Mouse (Mus musculus): ENCODE results near the gene Zcchc2.

DNA sequence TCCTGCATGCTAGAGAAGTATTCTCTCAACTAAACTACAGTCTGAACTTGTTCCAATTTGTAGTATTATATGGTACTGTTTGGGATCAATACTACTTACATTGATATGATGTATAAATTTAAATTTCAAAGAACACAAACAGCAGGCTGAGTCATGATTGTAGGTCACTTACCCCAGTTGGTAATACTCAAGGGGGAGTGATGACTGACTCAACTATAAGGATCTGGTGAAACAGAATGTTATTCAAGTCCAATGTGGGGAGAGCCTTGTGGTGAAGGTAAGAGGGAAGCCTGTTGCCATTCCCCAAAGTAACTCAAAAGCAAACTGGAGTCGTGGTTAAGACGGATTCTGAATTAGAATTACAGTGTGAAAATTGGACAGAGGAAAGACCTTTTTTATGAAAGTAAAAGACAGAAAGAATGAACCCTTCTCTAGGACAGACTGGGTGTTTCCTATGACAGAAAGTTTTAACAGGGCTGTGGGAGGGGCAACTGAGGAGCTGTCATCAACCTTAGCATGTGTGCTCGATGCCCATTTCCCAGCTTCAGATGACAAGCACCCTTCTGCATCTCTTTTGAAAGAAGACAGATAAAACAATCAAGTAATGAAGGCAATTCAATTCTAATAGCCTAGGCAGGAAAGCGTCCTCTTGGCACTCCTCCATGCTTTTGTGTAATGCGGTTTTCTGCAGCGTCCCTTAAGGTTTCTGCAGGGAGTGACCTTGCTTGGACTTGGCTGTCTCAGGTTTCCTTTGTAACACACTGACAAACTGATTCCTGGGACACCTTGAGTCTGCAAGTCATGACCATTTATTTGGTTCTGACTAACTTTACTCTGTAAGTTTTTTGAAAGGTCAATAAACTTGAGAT is 7.5 kb upstream of the Zcchc2 start:
- no peak for TF ChIP-seq CTCF (IDR thresholded peaks at IDR 0.05; ENCODE audit: borderline replicate concordance, insufficient read depth, low read depth, low read length)
- TF ChIP-seq POLR2A (IDR thresholded peaks at IDR 0.05; ENCODE audit: borderline replicate concordance, insufficient read depth, low read length) = no peak
